Mouse (Mus musculus) layer of hippocampus, adult 8-10 months (tissue): ENCODE measurements around the gene Mtss1l. TPM values are rescaled to one million over a fixed set of nuclear protein-coding genes. Genes with fewer than 3 reads are reported as not detected.

Experiments used
- DNase-seq, 2 experiments: peaks; one replicate each; pipeline ENCODE4 v3.0.0; 2022; ENCODE audit warnings: low spot score in 2 of 2
- total RNA-seq, 4 experiments: library from RNA; stranded (reverse); gene quantifications; 2 replicates each; pipeline ENCODE4 v1.2.4; 2022

The Mtss1l gene
- total RNA-seq, 4 experiments from 2014 or later = 209 to 246 (median 223) TPM

- DNase-seq = no peak
Observed at GRCm38 (mm10) chr8:110738591-110739195, 17.4 kb downstream of the Mtss1l start.

GRCm38 (mm10) chr8:110740629-110741175 is 19.4 kb downstream of the Mtss1l start:
- DNase-seq = no peak

DNA sequence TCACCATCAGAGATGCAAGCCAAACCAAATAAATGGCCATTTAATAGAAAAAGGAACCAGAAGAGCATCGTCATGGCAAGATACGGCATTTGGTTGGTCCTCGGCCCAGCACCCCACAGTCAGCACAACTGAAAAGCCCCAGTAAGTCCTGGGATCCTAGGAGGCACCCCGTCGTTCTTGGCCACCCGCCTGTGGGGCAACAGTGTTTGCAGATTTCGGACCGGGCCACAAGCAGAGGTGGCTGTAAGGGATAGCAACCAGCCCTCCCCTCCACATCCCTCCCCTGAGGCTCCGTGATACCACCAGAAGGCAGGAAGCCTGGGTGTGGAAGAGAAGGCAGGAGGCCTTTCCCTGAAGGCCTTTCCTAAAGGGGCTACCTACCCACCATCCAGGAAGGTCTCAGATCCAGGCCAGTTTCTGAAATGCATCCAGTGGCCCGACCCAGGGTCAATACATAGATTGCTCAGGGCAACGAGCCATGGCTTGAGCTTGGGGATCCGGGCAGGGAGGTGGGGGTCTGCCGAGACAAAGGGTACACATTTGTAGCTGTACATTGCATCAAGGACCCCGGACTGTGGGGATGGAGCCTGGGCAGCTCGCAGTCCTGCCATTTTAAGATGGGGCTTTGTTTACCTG is 20.7 kb downstream of the Mtss1l start:
- no peak for DNase-seq

DNA sequence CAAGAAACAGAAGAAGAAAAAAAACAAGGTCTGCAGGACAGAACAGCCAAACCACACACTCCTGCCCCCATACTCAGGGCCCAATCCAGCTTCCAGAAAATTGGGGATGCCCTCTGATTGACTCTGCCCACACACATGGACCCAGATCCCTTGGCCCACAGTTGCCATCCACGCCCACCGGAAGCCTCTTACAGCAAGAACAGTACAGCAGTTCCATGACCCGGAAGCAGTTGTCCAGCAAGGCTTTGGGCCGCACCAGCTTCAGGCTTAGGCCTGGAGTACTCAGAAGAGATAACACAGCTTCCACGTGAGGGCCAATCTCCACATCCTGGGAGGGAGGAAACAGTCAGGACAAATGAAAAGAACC is 21.2 kb downstream of the Mtss1l start:
- DNase-seq = no peak

DNA sequence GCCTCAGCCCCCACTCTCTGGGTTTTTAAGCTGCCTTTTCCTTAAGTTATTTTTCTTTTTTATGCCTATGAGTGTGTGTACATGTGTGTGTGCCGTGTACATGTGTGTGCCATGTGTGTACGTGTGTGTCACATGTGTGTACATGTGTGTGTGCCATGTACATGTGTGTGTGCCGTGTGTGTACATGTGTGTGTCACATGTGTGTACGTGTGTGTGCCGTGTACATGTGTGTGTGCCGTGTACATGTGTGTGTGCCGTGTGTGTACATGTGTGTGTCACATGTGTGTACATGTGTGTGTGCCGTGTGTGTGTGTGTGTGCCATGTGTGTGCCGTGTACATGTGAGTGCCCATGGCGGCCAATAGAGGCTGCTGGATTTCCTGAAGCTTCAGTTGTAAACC is 23.9 kb downstream of the Mtss1l start:
- no peak for DNase-seq

DNA sequence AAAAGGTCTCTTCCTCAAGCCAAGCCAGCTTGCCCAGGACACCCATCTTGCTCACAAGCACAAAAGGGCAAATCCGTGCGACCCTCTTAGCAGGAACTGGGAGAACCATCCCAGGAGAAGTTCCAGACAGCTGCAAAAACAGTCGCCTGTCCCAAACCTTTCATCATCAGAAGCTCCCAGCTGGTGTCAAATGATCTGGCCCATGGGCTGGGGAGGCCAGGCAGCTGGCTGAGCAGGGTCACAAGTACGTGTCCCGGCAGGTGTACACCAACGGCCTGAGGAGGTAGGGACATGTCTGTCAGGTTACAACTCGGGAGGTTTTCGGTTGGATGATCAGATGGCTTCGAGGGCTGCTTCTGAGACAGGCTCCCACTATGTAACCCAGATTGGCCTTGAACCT is 25.4 kb downstream of the Mtss1l start:
- no peak for DNase-seq

DNA sequence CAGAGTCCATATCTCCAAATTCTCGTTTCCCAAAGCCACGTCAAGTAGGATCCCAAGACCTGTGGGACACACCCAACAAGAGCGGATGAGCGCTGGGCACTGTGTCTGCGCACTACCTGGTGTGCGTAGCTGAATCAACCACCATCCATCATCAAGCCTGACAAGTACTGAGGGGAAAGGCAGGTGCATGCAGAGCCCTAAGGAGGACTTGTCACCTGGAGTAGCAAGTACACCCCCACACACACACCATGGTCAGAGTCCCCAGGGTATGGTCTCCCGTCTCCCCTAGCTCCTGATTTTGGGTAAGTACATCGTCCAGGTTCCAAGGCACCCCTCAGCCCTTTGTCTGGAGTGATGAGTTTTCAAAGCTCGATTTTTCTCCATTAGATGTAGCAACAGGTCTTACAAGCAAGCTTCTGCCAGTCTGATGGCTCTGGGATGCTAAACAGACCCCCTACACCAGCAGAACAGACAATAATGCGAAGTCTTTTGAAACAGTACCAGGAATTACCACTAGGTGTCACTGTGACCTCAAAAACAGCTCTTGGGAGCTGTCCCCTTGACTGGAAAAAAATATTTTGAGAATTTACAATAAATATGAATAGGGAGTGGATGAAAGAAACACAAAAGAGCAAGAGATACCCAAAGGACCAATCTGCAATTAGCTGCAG is 28.4 kb downstream of the Mtss1l start:
- DNase-seq = no peak

DNA sequence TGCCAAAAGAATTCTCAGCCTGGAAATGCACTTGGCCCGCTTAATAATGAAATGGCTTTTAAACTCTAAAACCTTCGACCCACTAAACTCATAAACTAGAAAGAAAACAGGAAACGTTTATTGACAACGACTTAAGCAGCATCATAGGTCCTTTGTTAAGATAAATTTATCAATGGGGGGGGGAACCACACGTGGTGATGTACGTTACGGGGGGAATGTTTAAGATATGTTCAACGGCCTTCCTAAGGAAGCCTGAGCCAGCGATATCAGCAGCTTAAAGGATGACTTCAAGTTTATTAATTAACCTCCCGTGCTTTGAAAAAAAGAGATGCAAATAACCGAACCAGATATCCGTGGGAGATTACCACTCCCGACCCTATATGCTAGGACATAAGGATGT is 29.0 kb downstream of the Mtss1l start:
- no peak for DNase-seq

- DNase-seq = no peak
Observed at GRCm38 (mm10) chr8:110751490-110751889, 30.2 kb downstream of the Mtss1l start.

DNA sequence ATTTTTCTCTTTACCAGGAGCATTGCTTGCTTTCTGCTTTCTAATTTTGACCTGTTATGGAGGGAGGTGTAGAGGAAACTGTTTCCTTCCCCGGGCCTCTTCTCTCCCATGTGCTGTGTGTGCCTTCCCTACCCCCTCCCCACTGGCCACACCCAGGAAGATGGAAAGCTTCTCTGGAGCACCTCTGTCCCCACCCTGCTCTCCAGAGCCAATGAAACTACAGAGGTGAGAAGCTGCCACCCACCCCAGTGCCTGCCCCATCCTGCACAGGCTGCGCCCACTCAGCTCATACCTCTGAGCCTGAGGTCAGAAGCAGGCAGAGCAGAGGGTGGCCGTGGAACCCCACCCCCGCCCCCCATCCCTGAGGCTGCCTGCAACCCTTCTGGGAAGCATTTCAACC is 33.4 kb downstream of the Mtss1l start:
- no peak for DNase-seq

DNA sequence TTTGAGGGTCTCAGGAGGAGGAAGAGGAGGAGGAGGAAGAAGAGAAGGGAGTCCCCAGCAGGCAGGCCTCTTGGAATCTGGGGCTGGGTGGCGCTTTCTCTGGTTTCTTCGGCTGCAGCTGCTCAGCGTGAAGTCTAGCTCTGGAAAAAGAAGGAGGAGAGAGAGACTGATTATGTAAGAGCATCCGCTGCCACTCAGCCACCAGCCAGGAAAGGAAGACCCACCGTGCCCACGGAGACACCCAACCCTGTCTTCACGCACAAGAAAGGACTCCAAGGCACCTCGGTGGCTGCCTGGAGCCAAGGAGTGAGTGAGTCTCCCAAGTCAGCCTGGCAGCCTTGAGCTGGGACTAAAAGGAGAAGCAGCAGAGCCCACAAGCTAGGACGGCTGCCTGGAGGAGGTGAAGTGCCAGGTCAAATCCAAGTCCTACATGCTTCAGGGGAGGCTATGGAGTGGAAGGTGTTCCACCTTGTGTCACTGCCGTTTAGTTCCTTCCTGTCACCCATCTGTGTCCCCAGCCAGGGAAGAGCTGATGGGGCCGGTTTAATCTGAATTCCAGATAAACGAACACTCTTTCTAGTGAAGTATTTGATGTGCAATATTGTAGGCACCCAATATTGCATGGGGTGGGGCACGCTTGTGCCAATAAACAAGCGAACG is 34.4 kb downstream of the Mtss1l start:
- peak in 1 of 2 experiments; percentile 63 for DNase-seq

DNA sequence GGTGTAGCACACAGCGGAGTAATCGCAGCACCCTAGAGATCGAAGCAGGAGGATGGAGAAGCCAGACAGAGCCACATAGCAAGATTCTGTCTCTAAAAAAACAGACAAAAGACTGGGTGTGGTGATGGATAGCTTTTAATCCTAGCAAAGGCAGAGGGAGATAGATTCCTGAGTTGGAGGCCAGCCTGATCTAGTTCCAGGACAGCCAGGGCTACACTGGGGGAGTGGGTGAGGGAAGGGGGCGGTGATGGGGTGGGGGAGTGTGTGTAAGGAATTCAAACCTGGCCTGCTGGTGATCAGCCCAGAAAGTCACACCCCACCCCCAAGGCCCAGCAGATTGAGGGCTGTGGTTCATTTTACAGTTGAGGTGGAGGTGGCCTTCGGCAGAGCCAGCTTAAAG is 34.9 kb downstream of the Mtss1l start:
- DNase-seq = no peak

DNA sequence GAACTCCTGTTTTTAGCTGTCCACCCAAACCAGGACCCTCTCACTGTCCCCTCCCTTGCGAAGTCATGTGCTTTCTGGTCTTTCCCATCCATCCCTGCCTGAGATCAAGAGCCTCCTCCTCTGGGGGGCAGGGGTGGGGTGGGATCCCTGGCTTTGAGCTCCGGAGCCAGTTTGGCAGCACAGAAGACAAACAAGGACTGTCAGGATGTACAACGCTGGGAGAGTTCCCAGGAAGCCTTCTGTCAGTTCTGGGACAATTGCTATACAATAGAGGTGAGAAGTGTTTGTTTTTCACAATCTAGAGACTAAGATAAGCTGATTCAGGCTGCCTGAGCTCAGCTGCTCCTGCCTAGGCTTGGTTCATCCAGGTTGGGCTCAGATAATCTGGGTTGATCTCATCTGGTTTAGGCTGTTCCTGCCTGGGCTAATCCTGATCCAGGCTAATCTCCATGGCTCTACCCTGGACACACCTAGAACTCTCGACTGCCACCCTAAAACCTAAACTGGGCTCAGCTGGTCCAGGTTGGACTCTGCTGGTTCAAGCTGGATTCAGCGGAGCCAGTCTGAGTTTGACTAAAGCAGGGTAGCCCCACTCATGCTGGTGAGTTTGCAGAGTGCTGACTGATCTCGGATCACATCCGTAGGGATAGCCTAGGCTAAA is 39.1 kb downstream of the Mtss1l start:
- DNase-seq = no peak

GRCm38 (mm10) chr8:110761185-110761584 is 39.9 kb downstream of the Mtss1l start:
- no peak for DNase-seq

- DNase-seq = no peak
Observed at GRCm38 (mm10) chr8:110761988-110762387, 40.7 kb downstream of the Mtss1l start.

- no peak for DNase-seq
Observed at GRCm38 (mm10) chr8:110764671-110765070, 43.4 kb downstream of the Mtss1l start.

GRCm38 (mm10) chr8:110767261-110767660 is 46.0 kb downstream of the Mtss1l start:
- no peak for DNase-seq

- DNase-seq = no peak
Observed at GRCm38 (mm10) chr8:110772452-110772851, 51.2 kb downstream of the Mtss1l start.

DNA sequence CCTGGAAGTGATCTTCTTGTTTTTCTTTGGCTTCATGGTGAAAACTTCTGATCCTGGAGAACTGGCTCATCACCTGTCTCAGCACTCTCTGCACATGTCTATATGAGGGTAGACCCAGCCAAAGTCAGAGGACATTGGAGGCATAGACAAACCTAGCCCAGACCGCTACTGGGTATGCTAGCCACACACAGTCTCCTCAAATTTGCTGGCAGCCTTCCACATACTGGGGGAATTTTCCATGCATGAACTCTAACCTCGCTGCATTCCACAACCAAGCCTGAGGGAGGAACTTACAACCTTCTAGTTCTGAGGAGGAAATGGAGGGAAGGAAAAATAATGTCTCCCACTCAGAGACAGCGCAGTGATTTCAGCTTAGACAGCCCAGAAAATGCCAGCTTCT is 52.8 kb downstream of the Mtss1l start:
- no peak for DNase-seq

- no peak for DNase-seq
Observed at GRCm38 (mm10) chr8:110774725-110775124, 53.4 kb downstream of the Mtss1l start.

GRCm38 (mm10) chr8:110775316-110775715 is 54.0 kb downstream of the Mtss1l start:
- no peak for DNase-seq

GRCm38 (mm10) chr8:110775721-110776120 is 54.4 kb downstream of the Mtss1l start:
- DNase-seq = no peak
